Mouse (Mus musculus) forebrain, embryonic 16.5 days (tissue): ENCODE measurements around the gene Ovol2. TPM values are rescaled to one million over a fixed set of nuclear protein-coding genes. Genes with fewer than 3 reads are reported as not detected.
"Not testable (repeated sequence)": the region's sequence is repeated elsewhere in the genome, so short reads cannot be mapped to it uniquely, and the experiment has no call there.

Experiments
- ATAC-seq: fragments of 200-750 bp; cut with Nextera tagmentation; 2 replicates; pipeline ENCODE4 v1.8.0; 2017; ENCODE audit warnings: mild to moderate bottlenecking, moderate library complexity
- H3K27ac ChIP-seq: fragments of 300-500 bp; sonication (generic); 2 replicates; pipeline ENCODE4 v1.5.1; 2014; ENCODE audit warnings: low read length, control low read depth
- H3K27me3 ChIP-seq: fragments of 300-500 bp; sonication (generic); replicated peaks from 2 replicates; pipeline ENCODE4 v1.6.1; 2014; ENCODE audit warnings: low read length; ENCODE audit not compliant: control insufficient read depth, insufficient read depth
- H3K36me3 ChIP-seq: fragments of 300-500 bp; sonication (generic); 2 replicates; pipeline ENCODE4 v1.6.1; 2014; ENCODE audit not compliant: control insufficient read depth, insufficient read depth
- H3K4me1 ChIP-seq: fragments of 300-500 bp; sonication (generic); replicated peaks from 2 replicates; pipeline ENCODE4 v1.6.1; 2014; ENCODE audit warnings: low read length; ENCODE audit not compliant: control insufficient read depth, insufficient read depth
- H3K4me2 ChIP-seq: fragments of 300-500 bp; sonication (generic); 2 replicates; pipeline ENCODE4 v1.6.1; 2014; ENCODE audit warnings: mild to moderate bottlenecking, low read length, control low read depth
- H3K4me3 ChIP-seq: fragments of 300-500 bp; sonication (generic); replicated peaks from 2 replicates; pipeline ENCODE4 v1.5.1; 2014; ENCODE audit warnings: mild to moderate bottlenecking, low read length, control low read depth
- H3K9ac ChIP-seq: fragments of 300-500 bp; sonication (generic); replicated peaks from 2 replicates; pipeline ENCODE4 v1.6.1; 2014; ENCODE audit warnings: low read depth, low read length, control low read depth
- H3K9me3 ChIP-seq: fragments of 300-500 bp; sonication (generic); 2 replicates; pipeline ENCODE4 v1.6.1; 2016; ENCODE audit warnings: low read length; ENCODE audit not compliant: control insufficient read depth
- WGBS: fragments of 180-500 bp; shearing (Covaris S2); extraction: QIAGEN DNeasy Blood & Tissue Kit; methylation state at CpG from one replicate; pipeline ENCODE4 v1.1.7; 2014; 5-methylcytosine and 5-hydroxymethylcytosine counted together
- polyA plus RNA-seq: library from polyadenylated mRNA; unstranded; fragments of >200 nt; fragmentation: Nextera tagmentation; extraction: Ambion mirVana; gene quantifications from 2 replicates; pipeline ENCODE4 v1.2.1, GENCODE M21; 2015

Ovol2 gene
- polyA plus RNA-seq, 1 experiment from 2014 or later = not detected

DNA sequence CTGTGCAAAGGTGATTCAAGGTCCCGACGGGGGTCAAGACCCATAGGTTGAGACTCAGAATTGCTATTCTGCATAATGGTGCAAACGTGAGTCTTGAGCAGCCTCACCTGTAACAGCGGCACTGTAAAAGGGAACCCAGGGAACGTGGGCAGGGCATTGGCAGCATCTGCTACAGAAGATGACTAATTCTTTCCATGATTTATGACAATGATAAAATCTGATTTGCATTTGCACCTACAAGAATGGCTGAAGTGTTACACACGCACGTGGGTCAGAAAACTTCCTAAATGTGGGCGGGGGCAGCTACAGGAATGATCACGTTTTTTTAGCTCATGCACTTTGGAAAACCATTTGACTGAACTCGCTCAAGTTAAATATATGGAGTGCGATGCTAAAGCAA lies 20.9 kb upstream of the Ovol2 start:
- Histone ChIP-seq H3K4me1 (no peaks in the 10 kb centered on the region), H3K4me2 (no peak overlapping the region), H3K4me3 (no peak overlapping the region), H3K9ac (no peak overlapping the region), H3K9me3 (no peaks in the 10 kb centered on the region), H3K27me3 (no peaks in the 10 kb centered on the region), H3K27ac (no peak overlapping the region), H3K36me3 (no peaks in the 10 kb centered on the region)
- 91% methylated on average over 11 of the region's 11 CpGs for WGBS
- ATAC-seq = no peak

GRCm38 (mm10) chr2:144348525-144348924 lies 16.6 kb upstream of the Ovol2 start:
- no peak overlapping the region for H3K27ac ChIP-seq
- no peak overlapping the region for H3K4me2 ChIP-seq
- H3K9me3 ChIP-seq = no peaks in the 10 kb centered on the region
- H3K36me3 ChIP-seq = no peaks in the 10 kb centered on the region
- no peaks in the 10 kb centered on the region for H3K27me3 ChIP-seq
- H3K4me3 ChIP-seq = no peak overlapping the region
- no peak overlapping the region for H3K9ac ChIP-seq
- ATAC-seq = no peak
- no peaks in the 10 kb centered on the region for H3K4me1 ChIP-seq
- 75% methylated on average over 3 of the region's 3 CpGs for WGBS

- Histone ChIP-seq H3K9ac (no peak overlapping the region), H3K27ac (no peak overlapping the region), H3K36me3 (no peaks in the 10 kb centered on the region), H3K9me3 (no peaks in the 10 kb centered on the region), H3K4me2 (no peak overlapping the region), H3K4me3 (no peak overlapping the region), H3K27me3 (no peaks in the 10 kb centered on the region), H3K4me1 (no peaks in the 10 kb centered on the region)
- WGBS = 90% methylated on average over 4 of the region's 4 CpGs
- ATAC-seq = no peak
Observed at GRCm38 (mm10) chr2:144343158-144343557, 11.2 kb upstream of the Ovol2 start.

GRCm38 (mm10) chr2:144338149-144338548 lies 6.2 kb upstream of the Ovol2 start:
- H3K9ac ChIP-seq, H3K4me3 ChIP-seq, H3K4me1 ChIP-seq, H3K27ac ChIP-seq, H3K4me2 ChIP-seq, H3K9me3 ChIP-seq, ATAC-seq, H3K36me3 ChIP-seq: not testable (repeated sequence)
- H3K27me3 ChIP-seq = peaks cover 12% of the 10 kb centered on the region
- 79% methylated on average over 6 of the region's 6 CpGs for WGBS

DNA sequence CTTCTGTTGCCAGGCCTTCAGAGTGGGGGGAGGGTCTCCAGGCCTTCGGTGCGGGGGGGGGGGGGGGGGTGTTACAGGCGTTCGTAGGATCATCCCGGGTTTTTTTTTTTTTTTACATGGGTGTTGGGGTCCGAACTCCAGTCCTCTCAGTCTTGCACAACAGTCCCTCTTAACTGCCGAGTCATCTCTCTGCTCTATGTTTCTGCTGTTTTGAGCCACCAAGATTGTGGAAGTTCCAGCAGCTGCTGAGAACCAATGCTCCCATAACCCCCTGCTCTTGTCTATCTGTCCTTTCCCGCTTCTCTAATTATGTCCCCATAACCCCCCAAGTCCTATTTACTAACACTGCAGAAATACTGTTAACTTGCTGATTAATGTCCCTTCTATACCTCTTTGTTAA lies 5.8 kb upstream of the Ovol2 start:
- 81% methylated on average over 8 of the region's 8 CpGs for WGBS
- no peak overlapping the region for H3K27ac ChIP-seq
- no peak for ATAC-seq
- H3K4me2 ChIP-seq = no peak overlapping the region
- H3K9ac ChIP-seq = no peak overlapping the region
- H3K27me3 ChIP-seq = peaks cover 14% of the 10 kb centered on the region
- no peaks in the 10 kb centered on the region for H3K36me3 ChIP-seq
- H3K4me1 ChIP-seq = peaks cover 5% of the 10 kb centered on the region; the same call in 1 of the 2 replicates
- no peaks in the 10 kb centered on the region for H3K9me3 ChIP-seq
- H3K4me3 ChIP-seq = no peak overlapping the region

DNA sequence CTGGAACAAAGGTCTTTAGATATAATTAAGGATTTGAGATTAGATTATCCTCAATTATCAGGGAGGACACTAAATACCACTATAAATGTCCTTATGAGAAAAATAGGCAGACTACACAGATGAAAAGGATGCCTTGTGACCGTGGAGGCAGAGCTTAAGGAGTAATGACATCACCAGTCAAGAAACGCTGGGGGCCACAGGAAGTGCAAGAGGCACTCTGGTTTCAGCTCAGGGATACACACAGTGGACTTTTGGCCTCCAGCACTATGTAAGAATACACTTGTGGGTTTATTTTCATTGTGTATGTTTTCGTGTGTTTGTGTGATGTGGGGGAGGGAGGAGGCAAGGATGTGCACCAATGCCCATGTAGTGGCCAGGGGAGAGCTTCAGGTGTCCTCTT lies 5.3 kb upstream of the Ovol2 start:
- no peak overlapping the region for H3K4me2 ChIP-seq
- ATAC-seq = no peak
- H3K27ac ChIP-seq = no peak overlapping the region
- H3K9ac ChIP-seq = no peak overlapping the region
- peaks cover 7% of the 10 kb centered on the region; the same call in 1 of the 2 replicates for H3K4me1 ChIP-seq
- no peaks in the 10 kb centered on the region for H3K9me3 ChIP-seq
- peaks cover 15% of the 10 kb centered on the region for H3K27me3 ChIP-seq
- 68% methylated on average over 3 of the region's 3 CpGs for WGBS
- no peaks in the 10 kb centered on the region for H3K36me3 ChIP-seq
- H3K4me3 ChIP-seq = no peak overlapping the region

DNA sequence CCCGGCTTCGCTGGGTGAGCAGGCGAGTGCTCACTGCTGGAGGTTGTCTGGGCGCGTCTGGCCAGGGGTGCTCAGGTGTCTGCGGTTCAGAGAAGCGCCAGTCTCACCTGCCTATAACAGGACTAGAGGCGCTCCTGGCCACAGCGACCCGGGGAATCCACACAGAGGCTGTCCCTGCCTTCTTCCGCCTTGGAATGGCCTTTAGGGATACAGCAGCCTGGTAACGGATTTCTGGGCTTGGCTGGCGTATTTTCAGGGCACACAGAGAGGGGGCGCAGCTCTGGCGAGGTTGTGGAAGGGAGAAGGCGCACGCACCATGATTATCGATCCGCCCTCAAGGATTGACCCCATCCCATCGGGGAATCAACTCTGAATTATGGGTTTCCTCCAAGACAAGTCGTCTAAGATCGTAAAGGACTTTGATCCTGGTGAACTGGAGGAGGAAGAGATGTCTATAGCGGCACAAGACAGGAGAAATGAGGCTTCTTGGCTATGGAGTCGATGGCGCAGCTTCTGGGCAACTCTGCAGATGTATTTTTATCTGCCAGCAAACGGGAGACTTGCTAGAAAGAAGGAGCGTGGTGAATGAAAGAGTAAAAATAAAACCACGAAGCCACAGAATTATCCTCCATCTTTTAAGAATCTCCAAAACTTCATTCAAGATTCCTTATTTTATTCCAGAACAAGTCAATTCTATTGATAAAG lies 1.3 kb upstream of the Ovol2 start:
- Histone ChIP-seq H3K4me2 (peak overlapping the region; percentile 47), H3K4me1 (peaks cover 32% of the 10 kb centered on the region), H3K36me3 (no peaks in the 10 kb centered on the region), H3K27ac (no peak overlapping the region), H3K9me3 (no peaks in the 10 kb centered on the region), H3K27me3 (peaks cover 50% of the 10 kb centered on the region), H3K4me3 (peak overlapping the region; percentile 30), H3K9ac (no peak overlapping the region)
- 8% methylated on average over 28 of the region's 28 CpGs for WGBS
- peak; percentile 34; the same call in 1 of the 2 replicates for ATAC-seq

GRCm38 (mm10) chr2:144332486-144332885 lies 540 bp upstream of the Ovol2 start:
- Histone ChIP-seq H3K9me3 (no peaks in the 10 kb centered on the region), H3K4me3 (peak overlapping the region; percentile 30; the same call in 1 of the 2 replicates), H3K4me1 (peaks cover 32% of the 10 kb centered on the region), H3K36me3 (no peaks in the 10 kb centered on the region), H3K9ac (no peak overlapping the region), H3K4me2 (peak overlapping the region; percentile 96), H3K27ac (no peak overlapping the region), H3K27me3 (peaks cover 55% of the 10 kb centered on the region)
- whole genome bisulfite sequencing = 3% methylated on average over 9 of the region's 9 CpGs
- ATAC-seq = no peak

- no peaks in the 10 kb centered on the region for H3K9me3 ChIP-seq
- ATAC-seq = peak; percentile 67
- peaks cover 55% of the 10 kb centered on the region for H3K27me3 ChIP-seq
- peak overlapping the region; percentile 46 for H3K9ac ChIP-seq
- peak overlapping the region; percentile 51 for H3K4me3 ChIP-seq
- WGBS = under 1% methylated on average over 50 of the region's 50 CpGs
- H3K4me1 ChIP-seq = peaks cover 32% of the 10 kb centered on the region
- no peaks in the 10 kb centered on the region for H3K36me3 ChIP-seq
- peak overlapping the region; percentile 96 for H3K4me2 ChIP-seq
- no peak overlapping the region for H3K27ac ChIP-seq
Observed at GRCm38 (mm10) chr2:144330960-144331371, 980 bp downstream of the Ovol2 start.
